Comparison of ENCODE assay signal across 17 mouse cellular contexts in the genomic region with DNA sequence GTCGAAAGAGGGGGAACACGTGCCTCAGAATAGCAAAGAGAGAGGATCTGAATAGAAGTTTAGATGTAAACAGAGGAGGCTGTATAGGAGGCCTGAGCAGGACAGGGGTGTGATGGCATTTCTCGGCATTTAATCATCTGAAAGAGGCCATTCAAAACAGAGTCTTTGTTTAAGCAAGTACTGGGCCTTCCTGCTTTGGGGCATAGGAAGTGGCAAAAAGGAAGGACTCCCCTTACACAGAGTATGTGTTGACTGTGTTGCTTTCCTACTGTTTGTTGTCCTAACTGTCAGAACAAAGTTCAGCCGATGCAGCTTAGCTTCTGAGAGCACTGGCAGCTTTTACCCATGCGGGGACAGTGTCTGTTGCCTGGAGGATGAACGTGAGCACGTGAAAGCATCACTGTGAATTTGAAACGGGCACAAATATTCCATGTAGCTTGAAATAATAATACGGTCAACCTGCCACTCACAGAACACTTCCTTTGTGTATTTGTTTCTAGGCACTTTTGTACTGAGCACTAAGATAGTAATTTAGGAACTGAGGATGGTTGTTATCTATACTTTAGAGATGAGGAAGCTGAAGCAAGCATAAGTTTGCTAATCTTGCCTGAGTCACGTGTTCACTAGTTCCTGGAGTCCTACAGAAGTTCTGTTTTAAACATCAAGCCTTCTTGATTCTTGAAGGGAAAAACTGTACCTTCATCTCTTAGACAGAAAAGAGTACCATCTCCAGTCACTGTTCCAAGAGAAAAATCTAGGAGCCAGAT. TPM values are rescaled to one million over a fixed set of nuclear protein-coding genes. Genes with fewer than 3 reads are reported as not detected.
DNase-seq lines count a peak whose midpoint lies in the region; ATAC-seq lines count a peak whose summit lies in the region.
"Had no signal": no experiment of that assay in that cellular context is flagged by ENCODE, and none has a peak within 500 bp of the region (broad histone marks: within the 10 kb centered on the region; RNA-seq: fewer than 3 reads in every experiment).

No protein-coding gene starts in this region.

- peak; percentile 26; the same call in 1 of the 2 replicates for ATAC-seq in lung, embryonic 16.5 days (ENCODE audit: low read depth)
- ATAC-seq in granulocyte monocyte progenitor cell, adult 5-6 weeks (replicated peaks; ENCODE audit: poor library complexity, severe bottlenecking), result peak; percentile 68
- 0 out of 2 replicates have a peak, but pooled peaks have one; percentile 22 for ATAC-seq in monocyte, adult 5-6 weeks (replicated peaks; ENCODE audit: insufficient number of reproducible peaks, low FRiP score, low TSS enrichment, poor library complexity, severe bottlenecking)
- ATAC-seq: activated CD4-positive, CD25-positive, alpha-beta regulatory T cell, adult 4 months; intestine, postnatal 0 days had no signal

- no peaks in the 10 kb centered on the region for H3K9me3 ChIP-seq in heart, embryonic 10.5 days
- no peaks in the 10 kb centered on the region for H3K9me3 ChIP-seq in lung, embryonic 16.5 days (ENCODE audit: control insufficient read depth, low read length)
- H3K9me3 ChIP-seq: forebrain, embryonic 12.5 days; limb, embryonic 13.5 days had no signal

- H3K27me3 ChIP-seq in heart, embryonic 10.5 days (ENCODE audit: insufficient read depth, poor library complexity, severe bottlenecking), result no peaks in the 10 kb centered on the region
- no peaks in the 10 kb centered on the region for H3K27me3 ChIP-seq in lung, embryonic 16.5 days (ENCODE audit: control insufficient read depth, insufficient read depth, low read depth, low read length)
- H3K27me3 ChIP-seq: forebrain, embryonic 12.5 days; limb, embryonic 13.5 days had no signal

- no peak overlapping the region for H3K9ac ChIP-seq in lung, embryonic 16.5 days (ENCODE audit: low read length)
- H3K9ac ChIP-seq: forebrain, embryonic 12.5 days; hindbrain, embryonic 14.5 days; limb, embryonic 13.5 days had no signal

- WGBS in heart, embryonic 10.5 days, result 59% methylated on average over 10 of the region's 10 CpGs
- WGBS in lung, embryonic 16.5 days, result 54% methylated on average over 10 of the region's 10 CpGs

- H3K4me1 ChIP-seq in heart, embryonic 10.5 days, result peaks cover 34% of the 10 kb centered on the region
- peaks cover 10% of the 10 kb centered on the region for H3K4me1 ChIP-seq in lung, embryonic 16.5 days (replicated peaks; ENCODE audit: control insufficient read depth, insufficient read depth, low read length)
- H3K4me1 ChIP-seq: forebrain, embryonic 12.5 days; limb, embryonic 13.5 days had no signal

- H3K4me2 ChIP-seq in lung, embryonic 16.5 days (ENCODE audit: low read depth, low read length), result no peak overlapping the region
- H3K4me2 ChIP-seq: forebrain, embryonic 12.5 days; hindbrain, embryonic 14.5 days; limb, embryonic 13.5 days had no signal

- no peak for DNase-seq in heart, embryonic 10.5 days (ENCODE audit: low spot score)
- DNase-seq in heart, postnatal 4 days, result no peak
- no peak for DNase-seq in lung, adult 18-20 months
- DNase-seq in left cerebral cortex, postnatal 4 days, result no peak
- DNase-seq: cerebellum, adult 11 months; cerebellum, postnatal 36 days; gastrocnemius, postnatal 14 days; kidney, postnatal 36 days had no signal

- no peak overlapping the region for H3K4me3 ChIP-seq in heart, embryonic 10.5 days
- H3K4me3 ChIP-seq in lung, embryonic 16.5 days (ENCODE audit: low read length), result no peak overlapping the region
- H3K4me3 ChIP-seq: forebrain, embryonic 12.5 days; limb, embryonic 13.5 days; myocyte had no signal

- peak overlapping the region; percentile 31 for H3K27ac ChIP-seq in heart, embryonic 10.5 days
- no peak overlapping the region for H3K27ac ChIP-seq in lung, embryonic 16.5 days (ENCODE audit: low read length)
- H3K27ac ChIP-seq: forebrain, embryonic 12.5 days; hindbrain, embryonic 14.5 days; limb, embryonic 13.5 days had no signal

- H3K36me3 ChIP-seq in heart, embryonic 10.5 days, result peaks cover 12% of the 10 kb centered on the region; the same call in 1 of the 2 replicates
- no peaks in the 10 kb centered on the region for H3K36me3 ChIP-seq in lung, embryonic 16.5 days (ENCODE audit: control insufficient read depth, insufficient read depth, low read length)
- H3K36me3 ChIP-seq: forebrain, embryonic 12.5 days; limb, embryonic 13.5 days had no signal

- intact Hi-C loops in left cerebral cortex, postnatal 4 days (cut with DNase I), result no loop called here

RNA-seq across cellular contexts. Expression of a gene that starts 26.2 kb away (rescaled TPM):
- 30.6 and 44.7 TPM in 2 replicates for polyA plus RNA-seq in heart, embryonic 10.5 days (2016; fragmentation: Nextera tagmentation; extraction: Ambion mirVana)
- total RNA-seq in heart, postnatal 4 days (2021), result 100 to 1,000 TPM; 116 to 133 TPM
- polyA plus RNA-seq in lung, embryonic 16.5 days (2015; fragmentation: Nextera tagmentation; extraction: Ambion mirVana), result 31.0 and 32.9 TPM in 2 replicates
- 0.13 and 0.24 TPM in 2 replicates for total RNA-seq in granulocyte monocyte progenitor cell, adult 5-6 weeks (2014; fragmentation: Nextera tagmentation)
- total RNA-seq in granulocyte monocyte progenitor cell, adult 5-6 weeks (2017), result 0.04 and 0.05 TPM in 2 replicates
- total RNA-seq in monocyte, adult 5-6 weeks (2017), result not detected in 3 replicates
- total RNA-seq in left cerebral cortex, postnatal 4 days (2021), result 1 to 10 TPM; 3.4 to 4.1 TPM

RNA-seq across cellular contexts. Expression of a gene that starts 58.0 kb away (rescaled TPM):
- 7.9 and 11.4 TPM in 2 replicates for polyA plus RNA-seq in heart, embryonic 10.5 days (2016; fragmentation: Nextera tagmentation; extraction: Ambion mirVana)
- total RNA-seq in heart, postnatal 4 days (2021), result 10 to 100 TPM; 10.4 to 10.6 TPM
- 4.9 and 5.2 TPM in 2 replicates for polyA plus RNA-seq in lung, embryonic 16.5 days (2015; fragmentation: Nextera tagmentation; extraction: Ambion mirVana)
- total RNA-seq in granulocyte monocyte progenitor cell, adult 5-6 weeks (2014; fragmentation: Nextera tagmentation), result 2.8 and 3.0 TPM in 2 replicates
- 2.7 and 2.8 TPM in 2 replicates for total RNA-seq in granulocyte monocyte progenitor cell, adult 5-6 weeks (2017)
- total RNA-seq in monocyte, adult 5-6 weeks (2017), result 0.29 TPM in 1 of 3 replicates, not detected in the others
- 1 to 10 TPM; 2.8 to 3.6 TPM for total RNA-seq in left cerebral cortex, postnatal 4 days (2021)
- polyA plus RNA-seq: activated CD4-positive, CD25-positive, alpha-beta regulatory T cell, adult 4 months had no signal

Comparison
In these comparisons a context has a peak if more than half of its experiments do, and no peak if none do; other contexts are left out.
1. RNA of a gene that starts 26.2 kb away (total RNA-seq): 116 to 133 TPM in heart, postnatal 4 days; 3.4 to 4.1 TPM in left cerebral cortex, postnatal 4 days, 0.04 to 0.24 TPM in granulocyte monocyte progenitor cell, adult 5-6 weeks and not detected in monocyte, adult 5-6 weeks; every median in the first group is over 10 times any median in the second.
2. Peak in every context shown above with its lines, with median percentiles within 50 percentile points of each other: ATAC-seq.